Mouse (Mus musculus) cortical plate, adult 2 months (tissue): ENCODE data around the gene Fkbpl.

Experiments
- CTCF ChIP-seq: fragments of 200-500 bp; IDR thresholded peaks from 2 replicates; pipeline ENCODE4 v1.5.1; 2011; ENCODE audit warnings: mild to moderate bottlenecking, control low read depth, low read length; ENCODE audit not compliant: insufficient read depth; ENCODE audit errors: extremely low read depth
- POLR2A ChIP-seq: fragments of 200-500 bp; IDR thresholded peaks from 2 replicates; pipeline ENCODE4 v1.6.1; 2011; ENCODE audit warnings: mild to moderate bottlenecking, low read length, control low read depth; ENCODE audit not compliant: insufficient read depth; ENCODE audit errors: extremely low read depth

- TF ChIP-seq CTCF (no peak), POLR2A (no peak)
Observed at GRCm38 (mm10) chr17:34611050-34611449, 33.5 kb upstream of the Fkbpl start.
